Mouse (Mus musculus) embryonic fibroblast, embryonic 13.5 days (primary cell): ENCODE measurements at regions not wholly inside any gene's neighbourhood (a gene's known extent, or its start where the extent isn't known, plus 50 kb on each side); places are given as distances from the start of the nearest gene placed in this dataset.

Experiments used
- CTCF ChIP-seq: IDR thresholded peaks from 2 replicates; pipeline ENCODE4 v1.5.1; 2011; ENCODE audit warnings: mild to moderate bottlenecking, control low read depth, low read length, moderate library complexity, borderline replicate concordance; ENCODE audit not compliant: insufficient read depth
- POLR2A ChIP-seq: IDR thresholded peaks from 2 replicates; pipeline ENCODE4 v1.6.1; 2011; ENCODE audit warnings: low read depth, mild to moderate bottlenecking, control low read depth, low read length, moderate library complexity

GRCm38 (mm10) chr4:89438665-89439064 is 127.8 kb upstream of the Cdkn2b start:
- TF ChIP-seq CTCF (no peak), POLR2A (no peak)
